Mouse (Mus musculus): ENCODE data around the gene Crb1. TPM values are rescaled to one million over a fixed set of nuclear protein-coding genes. Genes with fewer than 3 reads are reported as not detected.

Crb1 gene
- polyA plus RNA-seq, 1 experiment from 2014 or later: 3.1 TPM

DNA sequence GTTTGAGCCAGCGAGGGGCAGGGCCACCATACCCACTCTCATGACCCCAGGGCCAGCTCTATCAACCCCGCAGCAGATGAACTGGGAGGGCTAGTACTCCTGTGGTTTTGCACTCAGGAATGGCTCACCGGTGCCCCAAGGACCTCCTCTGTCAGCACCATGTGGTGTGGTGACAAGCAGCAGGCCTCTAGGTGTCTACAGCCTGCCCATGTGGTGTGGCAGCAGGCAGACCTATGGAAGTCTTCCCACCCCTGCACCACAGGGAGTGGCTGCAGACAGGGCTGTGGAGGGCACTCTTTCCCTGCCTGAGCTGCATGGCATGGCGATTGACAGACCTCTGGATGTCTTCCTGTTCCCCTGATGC lies 2.7 kb upstream of the Crb1 start:
- no peaks in the 10 kb centered on the region for H3K9me3 ChIP-seq

DNA sequence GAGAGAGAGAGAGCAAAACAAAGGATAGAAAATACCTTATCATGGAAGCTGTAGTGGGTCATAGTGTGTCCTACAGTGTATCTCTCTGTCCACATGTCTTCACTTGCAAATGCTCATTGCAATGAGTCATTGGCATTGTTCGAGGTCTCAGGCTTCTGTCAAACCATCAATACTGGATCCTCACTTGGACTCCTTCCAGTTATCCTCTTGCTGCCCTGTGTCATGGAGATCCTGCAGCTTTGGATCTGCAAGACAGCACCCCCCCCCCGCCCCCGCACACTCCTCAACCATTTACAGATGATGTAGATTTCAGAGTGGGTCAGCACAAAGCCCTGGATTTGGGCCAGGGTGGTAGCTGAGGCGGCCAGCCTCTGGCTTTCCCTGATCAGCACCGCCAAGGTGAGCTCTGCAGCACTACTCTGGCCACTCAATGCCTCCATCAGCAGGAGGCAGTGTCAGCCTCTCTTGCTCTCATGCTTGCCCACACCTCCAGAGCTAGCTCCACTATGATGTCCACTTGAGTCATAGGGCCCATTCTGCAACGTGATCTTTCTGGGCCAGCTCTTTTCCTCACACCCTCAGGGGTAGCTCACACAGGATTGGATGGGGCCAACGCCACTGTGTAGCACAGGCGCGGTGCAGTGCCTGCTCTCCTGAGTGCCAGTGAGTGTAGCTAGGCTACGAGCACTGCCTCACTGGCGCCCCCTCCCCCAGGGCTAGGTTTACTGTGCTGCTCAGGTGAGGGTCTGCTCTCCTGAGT lies 2.1 kb upstream of the Crb1 start:
- H3K4me1 ChIP-seq: peaks cover 14% of the 10 kb centered on the region
- no peaks in the 10 kb centered on the region for H3K36me3 ChIP-seq (replicated peaks)
- peak; percentile 28; the same call in 1 of the 2 replicates for ATAC-seq (ENCODE audit: low FRiP score)
- H3K4me2 ChIP-seq: no peak overlapping the region
- H3K27me3 ChIP-seq: peaks cover 4% of the 10 kb centered on the region; the same call in 1 of the 2 replicates
- H3K9me3 ChIP-seq: no peaks in the 10 kb centered on the region
- WGBS: 23% methylated on average over 11 of the region's 11 CpGs
- H3K4me3 ChIP-seq (replicated peaks): no peak overlapping the region
- H3K27ac ChIP-seq: no peak overlapping the region
- no peak overlapping the region for H3K9ac ChIP-seq

More for the DNA sequence above, 2.7 kb upstream of the Crb1 start:
- H3K4me2 ChIP-seq: no peak overlapping the region
- H3K4me1 ChIP-seq: peaks cover 14% of the 10 kb centered on the region
- H3K27ac ChIP-seq: no peak overlapping the region
- H3K27me3 ChIP-seq: peaks cover 4% of the 10 kb centered on the region; the same call in 1 of the 2 replicates
- 20% methylated on average over 4 of the region's 4 CpGs for WGBS
- H3K36me3 ChIP-seq (replicated peaks): no peaks in the 10 kb centered on the region
- H3K9ac ChIP-seq: no peak overlapping the region
- 0 out of 2 replicates have a peak, but pooled peaks have one; percentile 0 for ATAC-seq (ENCODE audit: low FRiP score)
- no peak overlapping the region for H3K4me3 ChIP-seq (replicated peaks)

DNA sequence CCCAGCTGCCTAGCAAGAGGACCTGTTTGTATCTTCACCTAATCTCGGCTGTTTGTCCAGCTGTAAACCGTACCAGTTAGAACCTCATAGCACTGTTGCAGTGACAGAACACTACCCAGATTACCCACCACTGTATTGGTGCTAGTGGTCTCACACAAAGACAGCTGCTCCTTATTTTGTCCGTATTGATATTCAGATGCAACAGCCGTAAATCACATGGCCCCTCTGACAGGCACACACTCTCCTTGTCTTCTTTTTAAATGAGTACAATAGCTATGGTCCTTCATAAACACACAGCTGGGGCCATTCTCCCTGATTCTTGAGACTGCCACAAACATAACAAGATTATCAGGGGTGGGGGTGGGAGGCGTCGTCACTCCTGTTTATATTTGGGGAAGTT lies 1.0 kb downstream of the Crb1 start:
- Histone ChIP-seq H3K27me3 (peaks cover 4% of the 10 kb centered on the region; the same call in 1 of the 2 replicates), H3K27ac (peak overlapping the region; percentile 27; the same call in 1 of the 2 replicates), H3K4me1 (peaks cover 14% of the 10 kb centered on the region), H3K4me3 (replicated peaks) (peak overlapping the region; percentile 4), H3K4me2 (peak overlapping the region; percentile 51), H3K9ac (0 out of 2 replicates have a peak overlapping the region, but pooled peaks have one; percentile 0), H3K9me3 (no peaks in the 10 kb centered on the region), H3K36me3 (replicated peaks) (no peaks in the 10 kb centered on the region)
- peak; percentile 72 for ATAC-seq (ENCODE audit: low FRiP score)
- 5% methylated on average over 6 of the region's 6 CpGs for WGBS

DNA sequence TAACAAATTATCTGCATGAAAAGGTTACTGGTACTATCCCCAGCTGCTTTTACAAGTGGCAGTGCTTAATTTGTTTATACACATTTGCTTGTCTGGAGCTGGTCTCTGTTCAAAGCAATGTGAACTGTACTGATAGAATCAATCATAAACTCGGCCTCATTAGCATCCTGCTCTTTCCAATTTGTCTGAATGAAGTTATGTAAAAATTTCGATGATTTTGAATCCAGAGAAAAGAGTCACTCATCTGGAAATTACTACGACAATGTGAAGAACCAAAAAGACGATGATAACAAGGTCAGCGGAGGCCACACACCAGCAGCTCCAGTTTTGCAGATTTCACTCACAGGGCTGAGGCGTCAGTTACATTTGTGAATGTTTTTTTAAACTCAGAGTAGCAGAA lies 5.6 kb downstream of the Crb1 start:
- Histone ChIP-seq H3K4me1 (peaks cover 8% of the 10 kb centered on the region; the same call in 1 of the 2 replicates), H3K27ac (no peak overlapping the region), H3K4me2 (no peak overlapping the region), H3K9ac (no peak overlapping the region), H3K27me3 (no peaks in the 10 kb centered on the region), H3K4me3 (replicated peaks) (no peak overlapping the region), H3K36me3 (replicated peaks) (no peaks in the 10 kb centered on the region), H3K9me3 (no peaks in the 10 kb centered on the region)
- 68% methylated on average over 6 of the region's 6 CpGs for WGBS
- ATAC-seq (ENCODE audit: low FRiP score): no peak

DNA sequence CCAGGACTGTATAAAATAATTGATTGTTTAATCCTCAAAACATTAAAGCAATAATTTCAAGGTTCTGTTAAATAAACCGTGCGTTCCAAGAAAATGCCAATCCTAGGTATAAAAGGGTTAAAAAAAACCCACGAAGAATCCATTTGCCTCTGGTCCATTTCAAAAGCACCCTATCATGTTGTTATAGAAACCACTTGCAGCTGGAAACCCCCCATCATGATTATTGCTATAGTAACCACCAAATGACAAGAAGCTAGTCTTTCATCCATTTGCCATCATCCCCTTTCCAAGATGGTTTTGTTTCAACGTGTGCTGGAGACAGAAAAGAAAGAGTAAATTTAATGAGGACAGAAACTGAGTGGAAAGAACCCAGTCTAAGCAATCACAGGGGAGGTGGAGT lies 28.3 kb downstream of the Crb1 start:
- H3K27ac ChIP-seq: no peak overlapping the region
- H3K9ac ChIP-seq: no peak overlapping the region
- H3K36me3 ChIP-seq (replicated peaks): no peaks in the 10 kb centered on the region
- peaks cover 24% of the 10 kb centered on the region for H3K4me1 ChIP-seq
- H3K4me2 ChIP-seq: no peak overlapping the region
- no peak for ATAC-seq (ENCODE audit: low FRiP score)
- no peaks in the 10 kb centered on the region for H3K9me3 ChIP-seq
- no peak overlapping the region for H3K4me3 ChIP-seq (replicated peaks)
- WGBS: 32% methylated on average over 4 of the region's 4 CpGs
- no peaks in the 10 kb centered on the region for H3K27me3 ChIP-seq

DNA sequence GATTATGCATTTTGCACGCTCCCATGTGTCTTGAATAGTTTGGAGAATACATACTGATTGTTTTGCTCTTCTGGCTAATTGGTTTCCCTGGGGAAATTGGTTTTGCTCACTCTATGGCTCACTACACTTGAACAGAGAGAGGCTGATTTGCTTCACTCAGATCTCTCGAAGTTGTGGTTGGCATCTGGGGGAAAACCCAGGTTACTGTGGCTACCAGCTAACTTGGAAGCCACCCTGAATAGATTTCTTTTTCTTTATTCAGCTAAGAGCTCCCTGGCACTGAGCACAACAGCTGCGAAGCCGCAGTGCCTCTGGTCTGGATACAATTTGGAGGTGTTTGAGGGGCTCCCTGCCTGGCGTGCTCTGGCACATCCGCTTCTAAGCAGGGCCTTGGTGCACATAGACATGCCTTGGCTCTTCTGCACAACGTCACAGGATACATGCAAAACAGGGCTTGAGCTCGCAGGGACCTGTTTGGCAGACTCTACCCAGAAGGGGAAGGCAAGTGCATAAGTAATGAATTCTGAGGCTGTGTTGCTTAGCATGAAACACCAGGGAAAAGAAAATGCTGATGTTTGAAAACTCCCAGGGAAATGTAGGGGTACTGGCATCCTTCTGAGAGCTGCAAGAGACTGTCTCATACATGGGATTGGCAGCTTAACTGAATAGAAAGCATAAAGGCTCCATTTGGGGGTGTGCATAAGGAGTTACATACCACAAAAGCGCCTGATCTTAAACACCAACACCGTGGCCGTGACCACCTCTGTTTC lies 30.1 kb downstream of the Crb1 start:
- H3K36me3 ChIP-seq (replicated peaks): no peaks in the 10 kb centered on the region
- peak; percentile 90 for ATAC-seq (ENCODE audit: low FRiP score)
- H3K9me3 ChIP-seq: no peaks in the 10 kb centered on the region
- H3K27me3 ChIP-seq: no peaks in the 10 kb centered on the region
- WGBS: 30% methylated on average over 11 of the region's 11 CpGs
- H3K27ac ChIP-seq: peak overlapping the region; percentile 82
- peaks cover 24% of the 10 kb centered on the region for H3K4me1 ChIP-seq
- H3K9ac ChIP-seq: no peak overlapping the region
- 0 out of 2 replicates have a peak overlapping the region, but pooled peaks have one; percentile 0 for H3K4me2 ChIP-seq
- no peak overlapping the region for H3K4me3 ChIP-seq (replicated peaks)

DNA sequence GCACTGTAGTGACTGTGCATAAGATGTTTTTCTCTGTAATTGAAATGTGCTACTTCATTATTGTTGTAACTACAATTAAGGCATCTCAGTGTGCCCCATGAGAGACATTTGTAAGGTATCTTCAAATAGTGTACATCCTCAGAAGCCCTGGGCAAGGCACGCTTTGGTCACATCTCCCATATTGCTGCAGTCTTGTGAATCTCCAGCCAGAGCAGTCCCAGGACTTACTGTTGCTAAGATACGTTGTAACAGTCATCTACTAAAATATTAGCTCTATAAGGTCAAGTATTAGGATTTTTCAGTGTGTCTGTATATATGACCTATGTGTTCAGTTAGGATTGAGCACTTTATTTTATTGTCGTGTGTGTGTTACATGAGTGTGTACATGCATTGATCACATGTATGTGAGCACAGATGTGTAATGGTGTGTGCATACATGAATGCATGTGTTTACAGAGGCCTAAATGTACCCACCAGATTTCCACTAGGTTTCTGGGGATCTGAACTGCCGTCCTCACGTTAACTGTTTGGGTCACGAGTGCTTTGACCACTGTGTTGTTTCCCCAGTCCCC lies 30.8 kb downstream of the Crb1 start:
- H3K9ac ChIP-seq: no peak overlapping the region
- H3K4me2 ChIP-seq: no peak overlapping the region
- 50% methylated on average over 6 of the region's 6 CpGs for WGBS
- H3K4me3 ChIP-seq (replicated peaks): no peak overlapping the region
- peak overlapping the region; percentile 82 for H3K27ac ChIP-seq
- H3K9me3 ChIP-seq: no peaks in the 10 kb centered on the region
- no peaks in the 10 kb centered on the region for H3K27me3 ChIP-seq
- H3K4me1 ChIP-seq: peaks cover 24% of the 10 kb centered on the region
- H3K36me3 ChIP-seq (replicated peaks): no peaks in the 10 kb centered on the region
- peak; percentile 3 for ATAC-seq (ENCODE audit: low FRiP score)

DNA sequence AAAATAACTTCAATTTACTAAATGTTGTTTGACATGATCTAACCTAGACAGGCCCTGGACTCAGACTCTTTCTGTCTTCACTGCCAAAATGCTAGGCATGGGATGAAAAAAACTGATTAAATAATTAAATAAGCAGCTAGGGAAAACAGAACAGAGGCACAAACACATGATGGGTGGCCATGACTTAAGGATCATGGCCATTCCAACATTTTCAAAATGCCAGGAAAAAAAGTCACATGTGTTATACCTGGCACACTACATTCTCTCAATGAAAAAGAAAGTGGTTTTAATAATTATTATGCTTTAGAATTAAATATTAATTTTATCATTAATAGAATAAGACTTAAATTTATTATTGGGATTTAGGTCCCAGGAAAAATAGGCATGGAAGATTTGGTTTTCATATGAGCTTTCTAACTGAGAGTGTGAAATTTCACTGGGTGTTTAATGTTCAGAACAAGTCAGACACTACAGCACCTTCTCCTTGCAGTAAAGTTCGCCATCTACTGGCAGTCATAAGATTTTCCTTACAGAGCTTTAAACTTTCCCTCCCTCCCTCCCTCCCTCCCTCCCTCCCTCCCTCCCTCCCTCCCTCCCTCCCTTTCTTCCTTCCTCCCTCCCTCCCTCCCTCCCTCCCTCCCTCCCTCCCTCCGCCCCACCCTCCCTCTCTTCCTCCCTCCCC lies 36.6 kb downstream of the Crb1 start:
- Histone ChIP-seq H3K4me2 (no peak overlapping the region), H3K9me3 (no peaks in the 10 kb centered on the region), H3K4me1 (no peaks in the 10 kb centered on the region), H3K9ac (no peak overlapping the region), H3K27me3 (no peaks in the 10 kb centered on the region), H3K4me3 (replicated peaks) (no peak overlapping the region), H3K36me3 (replicated peaks) (no peaks in the 10 kb centered on the region), H3K27ac (no peak overlapping the region)
- peak; percentile 77; the same call in 1 of the 2 replicates for ATAC-seq (ENCODE audit: low FRiP score)
- 5% methylated on average over 1 of the region's 2 CpGs for WGBS

DNA sequence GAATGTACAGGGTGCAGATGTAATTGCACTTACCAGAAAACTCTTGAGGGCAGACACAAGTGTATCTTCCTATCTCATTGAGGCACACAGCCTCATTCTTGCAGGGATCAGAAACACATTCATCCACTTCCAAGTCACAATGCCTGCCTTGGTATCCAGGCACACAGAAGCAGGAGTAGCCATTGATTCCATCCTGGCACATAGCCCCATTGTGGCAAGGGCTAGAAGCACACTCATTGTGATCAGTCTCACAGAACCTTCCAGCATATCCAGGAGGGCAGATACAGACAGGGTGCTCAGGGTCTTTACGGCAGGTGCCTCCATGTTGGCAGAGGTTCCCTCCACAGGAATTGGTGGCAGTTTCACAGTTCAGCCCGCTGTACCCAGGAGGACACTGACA lies 39.9 kb downstream of the Crb1 start:
- no peaks in the 10 kb centered on the region for H3K36me3 ChIP-seq (replicated peaks)
- H3K27ac ChIP-seq: no peak overlapping the region
- no peak for ATAC-seq (ENCODE audit: low FRiP score)
- no peak overlapping the region for H3K4me2 ChIP-seq
- H3K27me3 ChIP-seq: no peaks in the 10 kb centered on the region
- H3K9ac ChIP-seq: no peak overlapping the region
- H3K4me1 ChIP-seq: no peaks in the 10 kb centered on the region
- no peaks in the 10 kb centered on the region for H3K9me3 ChIP-seq
- H3K4me3 ChIP-seq (replicated peaks): no peak overlapping the region
- 76% methylated on average over 2 of the region's 2 CpGs for WGBS

DNA sequence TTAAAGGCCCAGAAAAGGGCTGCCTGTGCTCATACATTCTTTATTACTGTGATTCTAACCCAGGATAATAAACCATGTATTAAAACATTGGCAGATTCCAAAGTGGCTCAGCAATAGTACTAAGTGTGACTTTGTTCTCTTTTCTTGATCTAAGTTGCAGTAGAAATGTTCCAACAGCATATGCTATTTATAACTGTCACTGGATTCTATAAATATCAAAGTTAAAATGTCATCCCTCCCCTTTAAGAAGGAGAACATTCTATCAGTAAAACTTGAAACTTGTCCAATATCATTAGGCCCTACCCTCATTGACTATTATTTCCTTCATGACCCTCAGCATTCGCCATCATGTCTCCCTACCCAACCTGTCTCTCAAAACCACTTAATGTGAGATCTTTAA lies 48.1 kb downstream of the Crb1 start:
- Histone ChIP-seq H3K9ac (no peak overlapping the region), H3K4me1 (no peaks in the 10 kb centered on the region), H3K4me2 (no peak overlapping the region), H3K4me3 (replicated peaks) (no peak overlapping the region), H3K9me3 (no peaks in the 10 kb centered on the region), H3K36me3 (replicated peaks) (no peaks in the 10 kb centered on the region), H3K27me3 (no peaks in the 10 kb centered on the region), H3K27ac (no peak overlapping the region)
- 95% methylated on average over 1 of the region's 1 CpGs for WGBS
- ATAC-seq (ENCODE audit: low FRiP score): no peak

DNA sequence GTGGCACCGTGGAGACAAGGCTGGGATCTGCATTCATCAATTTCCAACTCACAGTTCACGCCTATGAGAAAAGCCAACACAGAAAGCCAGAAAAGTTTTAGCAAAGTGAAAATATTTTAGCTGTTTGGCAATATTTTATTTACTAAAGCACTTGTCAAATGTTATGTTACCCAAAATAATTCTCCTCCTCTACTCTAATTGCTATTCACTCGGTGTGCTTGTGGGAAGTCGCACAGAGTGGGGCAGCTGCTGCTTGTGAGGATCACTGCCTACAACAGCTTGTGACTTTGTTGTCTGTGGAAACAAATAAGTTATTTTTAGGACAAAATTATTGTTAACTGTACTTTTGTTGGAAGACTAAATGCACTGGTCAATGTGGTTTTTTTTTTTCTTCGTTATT lies 48.6 kb downstream of the Crb1 start:
- no peak for ATAC-seq (ENCODE audit: low FRiP score)
- H3K4me2 ChIP-seq: no peak overlapping the region
- H3K27ac ChIP-seq: no peak overlapping the region
- no peak overlapping the region for H3K9ac ChIP-seq
- no peaks in the 10 kb centered on the region for H3K4me1 ChIP-seq
- no peaks in the 10 kb centered on the region for H3K36me3 ChIP-seq (replicated peaks)
- H3K27me3 ChIP-seq: no peaks in the 10 kb centered on the region
- no peak overlapping the region for H3K4me3 ChIP-seq (replicated peaks)
- WGBS: 93% methylated on average over 5 of the region's 5 CpGs
- no peaks in the 10 kb centered on the region for H3K9me3 ChIP-seq

DNA sequence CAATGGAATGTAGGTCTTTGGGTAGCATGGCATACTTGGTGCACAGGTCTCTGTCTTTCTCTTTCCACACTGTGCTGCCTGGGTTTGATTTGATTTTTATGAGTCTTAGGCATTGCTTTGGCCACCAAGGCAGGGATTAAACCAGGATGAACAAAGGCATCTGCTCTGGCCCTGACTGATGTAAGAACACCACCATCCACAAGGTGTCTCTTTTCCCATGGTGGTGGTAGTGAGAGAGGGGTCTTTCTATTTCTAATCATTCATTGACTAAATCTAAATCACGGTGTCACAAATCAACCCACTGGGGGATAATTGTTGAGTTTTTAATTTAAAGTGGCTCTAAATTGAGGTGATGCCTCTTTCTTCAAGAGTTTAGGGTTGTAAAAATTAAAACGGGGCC lies 51.5 kb downstream of the Crb1 start:
- no peak overlapping the region for H3K9ac ChIP-seq
- H3K9me3 ChIP-seq: no peaks in the 10 kb centered on the region
- no peaks in the 10 kb centered on the region for H3K36me3 ChIP-seq (replicated peaks)
- H3K4me3 ChIP-seq (replicated peaks): no peak overlapping the region
- H3K27me3 ChIP-seq: no peaks in the 10 kb centered on the region
- no peak overlapping the region for H3K27ac ChIP-seq
- no peaks in the 10 kb centered on the region for H3K4me1 ChIP-seq
- no peak for ATAC-seq (ENCODE audit: low FRiP score)
- 59% methylated on average over 2 of the region's 2 CpGs for WGBS
- no peak overlapping the region for H3K4me2 ChIP-seq
